Mouse (Mus musculus) heart, postnatal 25 days (tissue): ENCODE results near the gene Tob1. TPM values are rescaled to one million over a fixed set of nuclear protein-coding genes. Genes with fewer than 3 reads are reported as not detected.

Experiments
- DNase-seq: peaks from one replicate; pipeline ENCODE4 v3.0.0; 2022; ENCODE audit warnings: low spot score
- intact Hi-C: fragments of 180-260 bp; cut with DNase I; formaldehyde crosslinking; loops from one replicate; pipeline ENCODE4 v1.15.1; 2025
- total RNA-seq, 2 experiments: library from RNA; stranded (reverse); gene quantifications; 2 replicates each; pipeline ENCODE4 v1.2.3; 2021

Gene Tob1
- total RNA-seq, 2 experiments from 2014 or later, result 57.2 to 60.6 TPM

GRCm38 (mm10) chr11:94255733-94256132 is 44.5 kb downstream of the Tob1 start:
- no peak for DNase-seq
- intact Hi-C loops, result no loop called here

DNA sequence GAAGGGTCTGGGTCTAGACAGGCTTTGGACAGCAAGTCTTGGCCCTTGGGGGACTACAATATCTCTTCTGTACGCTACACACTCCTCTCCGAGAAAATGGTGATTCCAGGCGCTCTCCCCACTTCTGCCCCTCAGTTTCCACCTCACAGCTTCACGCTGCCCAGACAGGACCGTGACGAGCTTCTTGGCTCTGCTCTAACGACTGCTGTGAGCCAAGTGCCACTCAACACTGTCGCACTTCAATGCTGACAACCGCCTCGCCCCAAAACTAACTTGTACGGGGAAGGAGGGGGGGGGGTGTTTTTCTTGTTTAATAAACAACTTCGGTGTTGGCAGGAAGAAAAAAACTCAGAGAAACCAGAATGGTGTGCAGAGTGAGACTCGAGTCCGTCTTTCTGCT is 46.7 kb downstream of the Tob1 start:
- DNase-seq, result no peak
- intact Hi-C loops, result no loop called here

DNA sequence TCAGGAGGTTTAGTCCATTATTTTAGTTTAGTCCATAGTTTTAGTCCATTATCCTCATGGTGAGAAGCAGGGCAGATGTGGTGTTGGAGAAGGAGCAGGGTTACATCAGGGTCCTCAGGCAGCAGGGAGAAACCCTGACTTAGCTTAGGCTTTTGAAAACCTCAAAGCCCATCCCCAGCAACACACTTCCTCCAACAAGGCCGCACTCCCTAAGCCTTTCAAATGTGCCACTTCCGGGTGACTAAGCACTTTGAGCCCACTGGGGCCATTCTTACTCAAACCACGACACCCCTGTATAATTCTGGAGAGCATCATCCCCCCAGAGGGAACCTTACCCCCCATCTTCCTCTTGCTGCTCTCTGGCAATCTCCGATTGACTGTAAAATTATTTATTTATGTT is 48.6 kb downstream of the Tob1 start:
- DNase-seq, result no peak
- intact Hi-C loops, result no loop called here

DNA sequence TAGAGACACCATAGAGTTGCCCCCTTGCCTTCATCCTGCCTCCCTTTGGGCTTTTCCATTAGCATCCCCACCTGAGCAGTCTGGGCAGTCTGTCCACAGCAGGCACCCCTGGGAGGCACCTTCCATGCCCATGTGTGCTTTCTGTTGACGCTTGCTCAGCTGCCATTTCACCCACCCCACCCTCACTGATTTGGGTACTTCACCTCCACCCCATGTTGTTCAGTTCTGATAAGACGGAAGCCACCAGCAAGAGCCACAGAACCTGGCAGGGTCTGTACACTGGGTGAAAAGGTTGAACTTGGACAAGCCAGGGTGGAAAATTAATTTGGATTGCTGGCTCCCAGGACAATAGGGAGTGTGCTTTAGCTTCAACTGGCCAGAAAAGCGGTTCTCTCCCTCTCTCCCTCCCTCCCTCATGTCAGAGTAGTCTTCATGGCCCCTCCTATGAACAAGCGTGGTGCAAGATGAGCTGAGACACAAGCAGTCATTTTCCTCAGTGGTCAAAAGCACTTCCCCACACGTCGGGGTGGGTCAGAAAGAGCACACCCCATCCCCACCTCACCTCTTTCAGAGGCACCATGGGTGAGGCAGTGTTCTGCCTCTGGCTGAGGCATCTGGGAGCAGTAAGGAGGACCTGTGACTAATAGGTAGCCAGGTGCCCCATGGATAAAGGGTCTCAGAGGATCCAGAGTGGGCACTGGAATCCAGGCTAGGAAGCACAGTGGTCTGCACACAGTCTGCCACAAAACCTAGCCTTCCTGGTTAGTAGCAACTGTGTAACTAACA is 50.5 kb downstream of the Tob1 start:
- no peak for DNase-seq
- intact Hi-C loops, result no loop called here

Other genes starting within 250 kb of the Tob1 start
- gene Gm20390, start 243.2 kb upstream of the Tob1 start, total RNA-seq, result 10 to 100 TPM; 15.9 to 21.2 TPM
- gene Nme1, start 242.9 kb upstream of the Tob1 start, total RNA-seq, result 10 to 100 TPM; 12.9 to 15.5 TPM
- 100 to 1,000 TPM; 132 to 139 TPM for gene Spag9, start 215.4 kb upstream of the Tob1 start, total RNA-seq
- gene Wfikkn2, start 34.6 kb downstream of the Tob1 start, total RNA-seq, result 1 to 10 TPM; 2.3 to 3.1 TPM
- not detected for gene Gm21885, start 70.4 kb downstream of the Tob1 start, total RNA-seq
- gene Luc7l3, start 110.5 kb downstream of the Tob1 start, total RNA-seq, result 10 to 100 TPM; 31.4 to 37.7 TPM
- gene Ankrd40, start 116.5 kb downstream of the Tob1 start, total RNA-seq, result 100 to 1,000 TPM; 263 to 280 TPM
- 1 to 10 TPM; 2.0 to 2.7 TPM for gene Abcc3, start 181.5 kb downstream of the Tob1 start, total RNA-seq